Mouse (Mus musculus) C2C12 (cell line): ENCODE data around the gene Cav1.

Experiments
- CTCF ChIP-seq: IDR thresholded peaks from one replicate; pipeline ENCODE4 v1.5.1; 2011; ENCODE audit not compliant: control insufficient read depth, insufficient read depth, insufficient read length
- MAX ChIP-seq: IDR thresholded peaks from one replicate; pipeline ENCODE4 v1.6.1; 2011; ENCODE audit warnings: mild to moderate bottlenecking, control low read depth
- MYOG ChIP-seq: IDR thresholded peaks from one replicate; pipeline ENCODE4 v1.6.1; 2011; ENCODE audit not compliant: control insufficient read depth, insufficient read length; ENCODE audit errors: extremely low read depth
- USF1 ChIP-seq: IDR thresholded peaks from one replicate; pipeline ENCODE4 v1.6.1; 2011; ENCODE audit warnings: low read depth, mild to moderate bottlenecking, control low read depth, moderate library complexity

DNA sequence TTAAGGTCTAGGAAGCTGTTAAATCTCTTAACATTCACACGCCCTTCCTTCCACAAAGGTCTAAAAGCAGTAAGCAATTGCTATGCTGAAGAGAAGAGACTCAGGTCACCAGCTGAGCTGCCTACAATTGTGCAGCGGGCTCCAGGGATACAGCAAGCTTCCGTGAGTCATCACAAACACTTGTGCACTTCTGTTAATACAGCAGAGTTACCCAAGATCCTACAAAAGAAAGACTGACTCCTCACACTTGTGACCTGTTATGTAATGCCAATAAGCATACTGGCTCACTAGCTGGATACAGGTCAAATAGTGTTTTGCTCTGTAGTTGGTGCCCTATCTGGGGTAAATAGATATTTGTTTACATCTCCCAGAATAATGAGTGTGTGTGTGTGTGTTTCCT lies 74.0 kb downstream of the Cav1 start:
- no peak for TF ChIP-seq CTCF
- TF ChIP-seq MYOG: no peak
- no peak for TF ChIP-seq USF1
- no peak for TF ChIP-seq MAX
